Mouse (Mus musculus) ES-Bruce4 (cell line): ENCODE results near the gene Fbxo45. TPM values are rescaled to one million over a fixed set of nuclear protein-coding genes. Genes with fewer than 3 reads are reported as not detected.
"Not testable (repeated sequence)": the region's sequence is repeated elsewhere in the genome, so short reads cannot be mapped to it uniquely, and the experiment has no call there.

Source experiments
- H3K27ac ChIP-seq: 2 replicates; pipeline ENCODE4 v1.5.1; 2012; ENCODE audit warnings: low read length, inconsistent platforms; ENCODE audit not compliant: insufficient read depth
- H3K27me3 ChIP-seq: 2 replicates; pipeline ENCODE4 v1.6.1; 2012; ENCODE audit warnings: mild to moderate bottlenecking, low read length, inconsistent platforms; ENCODE audit not compliant: control insufficient read depth, poor library complexity, insufficient read depth, severe bottlenecking
- H3K36me3 ChIP-seq: 2 replicates; pipeline ENCODE4 v1.6.1; 2012; ENCODE audit warnings: inconsistent platforms, mild to moderate bottlenecking, low read length, moderate library complexity; ENCODE audit not compliant: control insufficient read depth, poor library complexity, insufficient read depth, severe bottlenecking
- H3K4me1 ChIP-seq: one replicate; pipeline ENCODE4 v1.8.1; 2011; ENCODE audit warnings: low read length; ENCODE audit not compliant: control insufficient read depth, insufficient read depth
- H3K4me3 ChIP-seq: 2 replicates; pipeline ENCODE4 v1.5.1; 2011; ENCODE audit warnings: low read depth, mild to moderate bottlenecking, low read length
- H3K9ac ChIP-seq: 2 replicates; pipeline ENCODE4 v1.6.1; 2012; ENCODE audit warnings: low read depth, mild to moderate bottlenecking, inconsistent platforms; ENCODE audit not compliant: poor library complexity, severe bottlenecking
- H3K9me3 ChIP-seq: replicated peaks from 2 replicates; pipeline ENCODE4 v1.6.1; 2012; ENCODE audit warnings: mild to moderate bottlenecking, low read length, inconsistent platforms; ENCODE audit not compliant: control insufficient read depth, poor library complexity, insufficient read depth, severe bottlenecking
- CTCF ChIP-seq: IDR thresholded peaks from one replicate; pipeline ENCODE4 v1.8.1; 2011; ENCODE audit warnings: low read depth, low read length
- EP300 ChIP-seq: IDR thresholded peaks from 2 replicates; pipeline ENCODE4 v1.6.1; 2011; ENCODE audit warnings: low read depth, low read length; ENCODE audit not compliant: insufficient read depth
- POLR2A ChIP-seq: IDR thresholded peaks from one replicate; pipeline ENCODE4 v1.8.1; 2011; ENCODE audit warnings: low read length; ENCODE audit not compliant: insufficient read depth
- polyA plus RNA-seq: library from polyadenylated mRNA; stranded (reverse); fragments of >200 nt; gene quantifications from 2 replicates; pipeline ENCODE4 v1.2.4, GENCODE M21; 2011; ENCODE audit warnings: low read depth; ENCODE audit not compliant: missing spikeins, insufficient read depth, insufficient read length

The Fbxo45 gene
- polyA plus RNA-seq, 1 experiment, result 15.5 TPM

DNA sequence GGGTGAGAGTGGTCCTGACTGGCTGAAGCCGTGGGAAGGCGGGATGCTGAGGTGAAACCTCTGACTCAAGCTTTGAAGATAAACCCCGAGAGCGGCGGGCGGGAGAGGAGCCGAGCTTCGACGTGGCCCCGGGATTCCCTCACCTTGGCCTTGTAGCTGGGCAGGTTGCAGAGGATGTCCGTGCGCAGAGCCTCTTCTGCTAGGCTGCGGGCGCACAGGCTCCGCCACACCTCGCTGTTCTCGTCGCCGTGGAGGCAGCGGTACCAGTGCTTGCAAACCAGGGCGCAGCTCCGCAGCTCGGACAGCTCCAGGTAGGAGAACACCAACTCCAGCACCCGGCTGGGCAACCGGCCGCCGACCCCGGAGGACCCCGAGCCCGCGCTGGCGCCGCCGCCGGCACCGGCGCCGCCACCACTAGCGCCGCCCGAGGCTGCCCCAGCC, 587 bp downstream of the Fbxo45 start:
- H3K9me3 ChIP-seq, result no peaks in the 10 kb centered on the region
- H3K36me3 ChIP-seq, result no peaks in the 10 kb centered on the region
- TF ChIP-seq CTCF, result no peak
- TF ChIP-seq POLR2A, result no peak
- no peak for TF ChIP-seq EP300
- peaks cover 3% of the 10 kb centered on the region for H3K4me1 ChIP-seq
- H3K4me3 ChIP-seq, result peak overlapping the region; percentile 81
- no peaks in the 10 kb centered on the region for H3K27me3 ChIP-seq
- H3K27ac ChIP-seq, result peak overlapping the region; percentile 21; the same call in 1 of the 2 replicates
- peak overlapping the region; percentile 83 for H3K9ac ChIP-seq

DNA sequence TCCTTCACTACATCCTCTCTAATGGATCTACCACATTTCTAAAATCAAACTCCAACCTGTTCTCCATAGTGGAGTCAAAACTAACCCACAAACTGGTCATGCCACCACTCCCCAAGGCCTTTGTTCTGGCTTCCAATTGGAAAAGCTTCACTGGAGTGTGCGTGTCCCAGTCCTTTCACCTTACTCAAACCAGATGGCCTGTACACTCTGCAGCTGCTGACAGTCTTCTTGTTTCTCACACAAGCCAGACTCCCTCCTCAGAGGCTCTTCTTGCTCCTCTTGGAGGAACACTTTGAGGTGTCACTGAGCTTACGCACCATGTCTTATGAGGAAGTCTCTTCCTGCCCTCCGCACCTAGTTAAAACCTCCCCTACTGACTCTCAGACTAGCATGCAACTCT, 3.1 kb downstream of the Fbxo45 start:
- Histone ChIP-seq H3K4me3 (no peak overlapping the region), H3K9ac (no peak overlapping the region), H3K36me3 (no peaks in the 10 kb centered on the region), H3K27ac (no peak overlapping the region), H3K4me1 (peaks cover 3% of the 10 kb centered on the region), H3K9me3 (no peaks in the 10 kb centered on the region), H3K27me3 (no peaks in the 10 kb centered on the region)
- TF ChIP-seq EP300, result no peak
- TF ChIP-seq CTCF, result no peak
- no peak for TF ChIP-seq POLR2A

DNA sequence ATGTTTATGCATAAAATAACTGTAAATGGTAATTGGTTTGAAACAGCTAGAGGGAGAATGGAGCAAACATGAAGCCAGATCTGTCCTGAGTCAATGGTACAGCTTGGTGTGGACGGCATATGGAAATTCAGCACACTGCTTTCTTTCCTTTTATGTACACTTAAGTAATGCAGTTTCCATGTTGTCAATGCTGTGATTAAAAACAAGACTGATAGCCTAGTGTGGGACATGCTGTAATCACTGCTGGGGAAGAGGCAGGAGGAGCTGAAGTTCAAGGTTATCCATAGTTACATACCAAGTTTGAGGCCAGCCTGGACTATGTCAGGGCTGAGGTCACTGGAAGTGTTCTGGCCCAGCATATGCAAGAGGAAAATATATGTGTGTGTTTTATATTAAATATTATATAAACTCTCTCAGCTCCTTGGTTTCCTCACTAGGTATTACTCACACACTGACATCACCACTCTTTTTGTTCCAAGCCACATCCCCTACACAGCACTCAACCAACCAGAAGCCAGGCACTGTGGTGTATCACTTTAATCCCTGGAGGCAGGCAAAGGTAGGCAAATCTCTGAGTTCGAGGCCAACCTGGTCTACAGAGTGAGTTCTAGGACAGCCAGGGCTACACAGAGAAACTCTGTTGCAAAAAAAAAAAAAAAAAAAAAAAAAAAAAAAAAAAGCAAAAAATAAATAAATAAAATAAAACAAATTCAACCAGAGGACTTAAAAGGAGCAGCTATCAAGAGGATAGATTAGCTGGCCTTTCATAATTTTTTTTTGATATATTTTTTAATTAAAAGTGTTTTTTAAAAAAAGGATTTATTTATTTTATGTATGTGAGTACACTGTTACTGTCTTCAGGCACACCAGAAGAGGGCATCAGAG, 7.3 kb downstream of the Fbxo45 start:
- Histone ChIP-seq H3K9ac (no peak overlapping the region), H3K4me1 (no peaks in the 10 kb centered on the region), H3K4me3 (no peak overlapping the region), H3K27me3 (no peaks in the 10 kb centered on the region), H3K27ac (no peak overlapping the region), H3K9me3 (no peaks in the 10 kb centered on the region), H3K36me3 (peaks cover 16% of the 10 kb centered on the region)
- TF ChIP-seq POLR2A, result no peak
- no peak for TF ChIP-seq CTCF
- no peak for TF ChIP-seq EP300

DNA sequence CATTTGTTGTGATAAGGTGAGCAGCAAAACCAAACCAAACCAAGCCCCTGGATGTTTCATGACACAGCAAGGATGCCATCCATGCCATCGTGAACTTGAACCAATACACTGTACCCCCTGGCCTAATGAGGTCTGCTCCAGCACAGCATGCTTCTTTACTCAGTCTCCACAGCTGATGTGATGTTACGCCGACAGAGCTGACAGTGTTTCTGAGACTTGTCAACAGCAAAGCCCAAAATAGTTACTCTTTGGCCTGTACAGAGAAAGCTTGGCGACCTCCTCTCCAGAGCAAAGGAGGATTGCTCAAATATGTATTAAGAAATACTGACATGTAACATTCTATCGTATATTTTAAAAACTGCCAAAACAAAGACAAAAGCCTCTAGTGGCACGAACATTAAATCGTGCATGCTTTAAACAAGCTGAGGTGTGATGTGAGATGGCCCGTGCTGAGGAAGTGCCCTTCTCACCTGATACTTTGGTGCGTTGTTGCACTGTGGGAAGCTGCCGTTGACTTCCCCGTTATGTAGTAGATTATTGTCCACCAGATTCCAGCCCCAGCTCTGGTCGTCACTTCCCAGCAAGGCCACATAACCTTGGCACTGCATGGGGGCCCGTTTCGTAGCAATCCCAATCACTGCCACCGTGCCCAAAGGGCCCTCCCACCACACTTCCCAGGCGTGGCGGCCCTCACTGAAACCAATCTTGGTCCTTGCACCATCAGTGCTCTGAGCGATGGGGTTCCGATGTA, 8.9 kb downstream of the Fbxo45 start:
- H3K9ac ChIP-seq, result no peak overlapping the region
- H3K36me3 ChIP-seq, result peaks cover 21% of the 10 kb centered on the region
- no peaks in the 10 kb centered on the region for H3K27me3 ChIP-seq
- TF ChIP-seq EP300, result no peak
- TF ChIP-seq CTCF, result no peak
- no peak for TF ChIP-seq POLR2A
- no peaks in the 10 kb centered on the region for H3K9me3 ChIP-seq
- no peak overlapping the region for H3K27ac ChIP-seq
- H3K4me1 ChIP-seq, result no peaks in the 10 kb centered on the region
- no peak overlapping the region for H3K4me3 ChIP-seq

DNA sequence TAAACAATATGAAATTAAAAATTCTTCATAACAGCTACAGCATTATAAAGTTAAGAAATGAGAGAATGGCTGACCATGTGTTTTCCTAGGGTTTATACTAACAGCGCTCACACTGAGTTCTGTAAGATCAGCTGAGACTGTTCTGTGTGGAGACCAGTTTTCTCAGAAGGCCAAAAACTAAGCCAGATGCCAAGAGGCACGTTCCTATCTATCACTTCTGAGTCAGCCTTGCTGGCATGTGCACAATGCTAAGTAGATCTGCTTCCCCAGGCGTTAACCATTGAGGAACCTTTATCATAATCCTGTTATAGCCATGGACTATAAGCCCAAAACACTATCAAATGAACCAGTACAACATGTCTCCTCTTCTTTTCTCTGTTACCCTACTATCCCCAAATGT, 14.9 kb downstream of the Fbxo45 start:
- peaks cover 14% of the 10 kb centered on the region for H3K36me3 ChIP-seq
- not testable (repeated sequence) for H3K9me3 ChIP-seq, H3K9ac ChIP-seq, H3K4me3 ChIP-seq, H3K27me3 ChIP-seq, H3K4me1 ChIP-seq, H3K27ac ChIP-seq

DNA sequence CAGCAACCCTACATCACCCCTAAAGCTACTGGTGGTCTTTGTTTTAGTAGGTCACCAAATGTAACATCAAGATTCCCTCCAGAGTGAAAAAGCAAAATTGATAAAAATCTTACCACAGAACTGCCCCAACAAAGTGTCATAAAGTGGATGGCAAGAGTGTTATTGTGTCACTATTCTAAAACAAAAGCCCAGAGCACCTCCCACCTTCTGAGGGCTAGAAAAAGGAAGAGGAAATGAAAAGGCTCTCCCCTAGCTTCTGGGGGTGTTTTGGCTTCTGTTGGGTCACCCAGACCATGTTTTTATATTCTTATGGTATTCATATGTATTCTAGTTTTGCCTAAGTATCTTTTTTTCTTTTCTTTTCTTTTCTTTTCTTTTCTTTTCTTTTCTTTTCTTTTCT, 24.6 kb downstream of the Fbxo45 start:
- H3K36me3 ChIP-seq, result no peaks in the 10 kb centered on the region
- TF ChIP-seq POLR2A (no peak), CTCF (no peak), EP300 (no peak)
- H3K4me1 ChIP-seq, result no peaks in the 10 kb centered on the region
- no peak overlapping the region for H3K27ac ChIP-seq
- H3K9ac ChIP-seq, result no peak overlapping the region
- no peaks in the 10 kb centered on the region for H3K9me3 ChIP-seq
- H3K4me3 ChIP-seq, result no peak overlapping the region
- no peaks in the 10 kb centered on the region for H3K27me3 ChIP-seq
